Mouse (Mus musculus) ES-E14 (cell line): Measurements from ENCODE around the gene C2cd4d. TPM values are rescaled to one million over a fixed set of nuclear protein-coding genes. Genes with fewer than 3 reads are reported as not detected.

ENCODE experiments used
- DNase-seq: peaks from one replicate; pipeline ENCODE4 v3.0.0-alpha.2; 2013; ENCODE audit warnings: low read depth, low spot score
- H3K27ac ChIP-seq: 2 replicates; pipeline ENCODE4 v1.5.1; 2012; ENCODE audit warnings: low read depth, mild to moderate bottlenecking, low read length, moderate library complexity, mixed read lengths; ENCODE audit not compliant: poor library complexity, insufficient read depth, severe bottlenecking
- H3K36me3 ChIP-seq: 2 replicates; pipeline ENCODE4 v1.6.1; 2012; ENCODE audit warnings: mild to moderate bottlenecking, low read length, moderate library complexity, mixed read lengths; ENCODE audit not compliant: control insufficient read depth, poor library complexity, insufficient read depth, severe bottlenecking
- H3K4me1 ChIP-seq, 2 experiments: fragments of 150-350 bp in 1 of 2; sonication (generic) in 1 of 2; 2 replicates each; pipeline ENCODE4 v1.6.1; 2012; ENCODE audit warnings: low read length in 2 of 2, mild to moderate bottlenecking in 1 of 2, mixed read lengths in 1 of 2; ENCODE audit not compliant: control insufficient read depth in 2 of 2, insufficient read depth in 2 of 2, poor library complexity in 1 of 2
- H3K4me3 ChIP-seq, 2 experiments: fragments of 150-350 bp in 1 of 2; sonication (generic) in 1 of 2; 2 replicates each; pipeline ENCODE4 v1.5.1; 2012; ENCODE audit warnings: low read length in 2 of 2, low read depth in 1 of 2, mild to moderate bottlenecking in 1 of 2, mixed read lengths in 1 of 2; ENCODE audit not compliant: insufficient read depth in 1 of 2, poor library complexity in 1 of 2, severe bottlenecking in 1 of 2
- H3K9ac ChIP-seq: 2 replicates; pipeline ENCODE4 v1.6.1; 2012; ENCODE audit warnings: low read depth, mild to moderate bottlenecking, low read length, mixed read lengths; ENCODE audit not compliant: poor library complexity, insufficient read depth, severe bottlenecking
- H3K9me3 ChIP-seq: fragments of 150-350 bp; sonication (generic); 2 replicates; pipeline ENCODE4 v1.6.1; 2012; ENCODE audit warnings: low read depth, mild to moderate bottlenecking, low read length; ENCODE audit not compliant: control insufficient read depth, insufficient read depth
- CHD2 ChIP-seq: IDR thresholded peaks from 2 replicates; pipeline ENCODE4 v1.6.1; 2014; ENCODE audit warnings: mild to moderate bottlenecking, low read depth, low read length, inconsistent platforms
- HCFC1 ChIP-seq: IDR thresholded peaks from 2 replicates; pipeline ENCODE4 v1.6.1; 2012; ENCODE audit warnings: low read length, inconsistent platforms, borderline replicate concordance; ENCODE audit not compliant: insufficient read depth
- MAFK ChIP-seq: IDR thresholded peaks from 2 replicates; pipeline ENCODE4 v1.6.1; 2014; ENCODE audit warnings: mild to moderate bottlenecking, low read depth, low read length, inconsistent platforms; ENCODE audit not compliant: insufficient read depth
- ZC3H11A ChIP-seq: IDR thresholded peaks from 2 replicates; pipeline ENCODE4 v1.6.1; 2012; ENCODE audit warnings: low read depth, mild to moderate bottlenecking, inconsistent platforms, low read length, borderline replicate concordance
- ZNF384 ChIP-seq: IDR thresholded peaks from 2 replicates; pipeline ENCODE4 v1.6.1; 2012; ENCODE audit warnings: low read depth, low read length, inconsistent platforms
- in situ Hi-C, 2 experiments: fragments of 600-800 bp; cut with MboI; formaldehyde crosslinking; loops; one replicate each; pipeline ENCODE4 v1.15.1; 2025; ENCODE audit warnings: low sequenced_read_pairs in 2 of 2, inconsistent platforms in 1 of 2; ENCODE audit not compliant: unreplicated experiment in 2 of 2
- total RNA-seq: library from RNA; depleted of rRNA; stranded (reverse); fragments of 300-350 nt; gene quantifications from 2 replicates; pipeline ENCODE4 v1.2.3, GENCODE M21; 2012

Gene C2cd4d
- total RNA-seq, 1 experiment, result not detected

- Histone ChIP-seq H3K4me3 (no peak overlapping the region), H3K36me3 (no peaks in the 10 kb centered on the region), H3K9ac (no peak overlapping the region), H3K9me3 (no peaks in the 10 kb centered on the region), H3K27ac (no peak overlapping the region), H3K4me1 (no peaks in the 10 kb centered on the region)
- DNase-seq, result no peak
- in situ Hi-C loops, result no loop called here
- TF ChIP-seq HCFC1, result no peak
- TF ChIP-seq MAFK, result no peak
- TF ChIP-seq CHD2, result no peak
- no peak for TF ChIP-seq ZC3H11A
- no peak for TF ChIP-seq ZNF384
Measured at GRCm38 (mm10) chr3:94386671-94387070, 24.4 kb downstream of the C2cd4d start.

GRCm38 (mm10) chr3:94387391-94387790, 25.2 kb downstream of the C2cd4d start:
- in situ Hi-C loops, result no loop called here
- H3K4me1 ChIP-seq, result no peaks in the 10 kb centered on the region
- H3K27ac ChIP-seq, result no peak overlapping the region
- H3K36me3 ChIP-seq, result no peaks in the 10 kb centered on the region
- no peak overlapping the region for H3K4me3 ChIP-seq
- TF ChIP-seq ZNF384 (no peak), ZC3H11A (no peak), CHD2 (no peak), HCFC1 (no peak), MAFK (no peak)
- H3K9ac ChIP-seq, result no peak overlapping the region
- no peaks in the 10 kb centered on the region for H3K9me3 ChIP-seq
- no peak for DNase-seq

- H3K9me3 ChIP-seq, result no peaks in the 10 kb centered on the region
- TF ChIP-seq HCFC1, result no peak
- no peak for TF ChIP-seq ZC3H11A
- TF ChIP-seq CHD2, result no peak
- no peak for TF ChIP-seq ZNF384
- no peak for TF ChIP-seq MAFK
- no peak overlapping the region for H3K4me3 ChIP-seq
- H3K36me3 ChIP-seq, result no peaks in the 10 kb centered on the region
- no peaks in the 10 kb centered on the region for H3K4me1 ChIP-seq
- in situ Hi-C loops, result no loop called here
- no peak for DNase-seq
- no peak overlapping the region for H3K9ac ChIP-seq
- no peak overlapping the region for H3K27ac ChIP-seq
Measured at GRCm38 (mm10) chr3:94388047-94388446, 25.8 kb downstream of the C2cd4d start.

GRCm38 (mm10) chr3:94389420-94389819, 27.2 kb downstream of the C2cd4d start:
- TF ChIP-seq ZNF384, result no peak
- TF ChIP-seq ZC3H11A, result no peak
- no peak for TF ChIP-seq MAFK
- no peak for TF ChIP-seq HCFC1
- TF ChIP-seq CHD2, result no peak
- no peak overlapping the region for H3K4me3 ChIP-seq
- H3K27ac ChIP-seq, result no peak overlapping the region
- no peaks in the 10 kb centered on the region for H3K9me3 ChIP-seq
- H3K4me1 ChIP-seq, result no peaks in the 10 kb centered on the region
- in situ Hi-C loops, result no loop called here
- DNase-seq, result no peak
- H3K36me3 ChIP-seq, result no peaks in the 10 kb centered on the region
- no peak overlapping the region for H3K9ac ChIP-seq

GRCm38 (mm10) chr3:94391001-94391400, 28.8 kb downstream of the C2cd4d start:
- H3K4me1 ChIP-seq, result no peaks in the 10 kb centered on the region
- in situ Hi-C loops, result no loop called here
- no peak overlapping the region for H3K4me3 ChIP-seq
- H3K36me3 ChIP-seq, result no peaks in the 10 kb centered on the region
- no peak overlapping the region for H3K9ac ChIP-seq
- TF ChIP-seq CHD2, result no peak
- TF ChIP-seq MAFK, result no peak
- no peak for TF ChIP-seq HCFC1
- TF ChIP-seq ZNF384, result no peak
- H3K9me3 ChIP-seq, result no peaks in the 10 kb centered on the region
- DNase-seq, result no peak
- no peak overlapping the region for H3K27ac ChIP-seq
